Mouse (Mus musculus) left cerebral cortex, postnatal 25 days (tissue): ENCODE data around the gene Lin7a. TPM values are rescaled to one million over a fixed set of nuclear protein-coding genes. Genes with fewer than 3 reads are reported as not detected.
"Not testable (repeated sequence)": the region's sequence is repeated elsewhere in the genome, so short reads cannot be mapped to it uniquely, and the experiment has no call there.

ENCODE experiments used
- DNase-seq, 2 experiments: peaks; one replicate each; pipeline ENCODE4 v3.0.0; 2022; ENCODE audit warnings: low spot score in 2 of 2, mixed read lengths in 1 of 2
- intact Hi-C: fragments of 180-260 bp; cut with DNase I; formaldehyde crosslinking; loops from one replicate; pipeline ENCODE4 v1.15.1; 2025
- total RNA-seq, 2 experiments: library from RNA; stranded (reverse); gene quantifications; 2 replicates each; pipeline ENCODE4 v1.2.3; 2021

Lin7a gene
- total RNA-seq, 2 experiments from 2014 or later = 67.7 to 72.7 TPM

DNA sequence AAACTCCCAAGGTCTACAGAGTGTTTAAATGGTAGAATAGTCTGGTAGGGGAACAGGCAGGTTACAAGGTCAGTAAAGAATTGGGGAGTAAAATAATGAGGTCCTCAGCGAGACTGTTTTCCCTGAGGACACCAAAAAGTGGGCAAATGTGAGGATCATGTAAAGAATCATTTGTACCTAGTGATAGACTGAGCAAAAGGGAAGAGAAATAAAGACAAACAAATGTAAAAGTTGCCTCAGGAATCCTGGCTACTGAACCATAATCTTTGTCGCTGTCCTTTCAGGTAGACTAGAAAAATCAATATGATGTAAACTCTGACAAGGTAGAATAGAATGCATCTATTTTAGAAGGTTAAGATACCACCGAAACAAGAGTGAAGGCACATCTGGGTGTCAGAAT is 36.0 kb upstream of the Lin7a start:
- intact Hi-C loops = no loop called here
- no peak for DNase-seq

DNA sequence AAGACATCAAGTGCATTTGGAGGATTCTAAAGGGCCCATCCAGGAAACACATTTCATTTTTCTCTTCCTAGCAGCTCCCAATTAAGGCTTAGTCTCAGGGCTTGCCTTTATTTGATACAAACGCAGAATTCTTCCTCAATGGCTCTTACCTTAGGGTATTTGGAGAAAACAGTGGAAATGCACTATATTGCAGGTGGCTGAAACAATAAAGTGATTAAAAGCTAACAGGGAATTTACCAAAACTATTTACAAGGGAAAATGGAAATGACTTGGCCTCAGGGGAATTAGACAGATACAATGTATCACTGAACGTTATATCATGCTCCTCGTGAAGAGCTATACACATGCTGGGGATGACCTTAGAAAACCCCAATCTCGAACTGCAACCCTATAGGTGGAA is 35.3 kb upstream of the Lin7a start:
- no peak for DNase-seq
- intact Hi-C loops = no loop called here

DNA sequence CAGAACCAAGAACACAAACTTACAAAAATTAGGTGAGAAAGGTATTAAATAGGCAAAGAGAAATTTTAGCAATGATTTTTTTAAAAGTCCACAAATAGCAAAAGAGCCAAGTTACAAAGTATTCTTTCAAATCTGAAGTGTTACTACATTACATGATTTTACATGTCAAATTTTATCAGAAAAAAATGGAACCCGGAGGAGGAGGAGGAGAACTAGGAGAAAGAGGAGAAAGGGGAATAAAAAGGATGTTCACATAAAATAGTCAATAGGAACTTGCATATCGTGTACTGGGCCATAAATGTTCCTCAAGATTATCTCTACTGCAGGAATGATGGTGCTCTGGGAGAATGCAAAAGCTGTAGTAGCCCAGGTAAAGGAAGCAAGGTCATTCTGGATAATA is 34.4 kb upstream of the Lin7a start:
- no peak for DNase-seq
- intact Hi-C loops = no loop called here

DNA sequence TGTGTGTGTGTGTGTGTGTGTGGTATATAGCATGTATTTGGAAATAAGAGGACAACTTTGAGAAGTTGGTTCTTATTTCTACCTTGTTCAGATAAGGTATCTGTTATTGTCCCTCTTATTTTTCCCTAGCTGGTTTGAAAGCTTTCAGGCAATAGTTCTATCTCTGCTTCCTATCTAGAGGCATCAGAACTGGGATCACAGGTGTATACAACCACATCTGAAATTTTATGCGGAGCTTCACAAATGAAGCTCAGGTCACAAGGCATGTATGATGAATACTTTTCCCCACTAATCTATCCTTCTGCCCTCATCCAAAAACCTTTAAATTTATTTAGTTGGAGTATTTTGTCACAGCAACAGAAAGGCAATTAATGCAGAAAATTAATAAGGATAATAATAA is 33.8 kb upstream of the Lin7a start:
- intact Hi-C loops = no loop called here
- no peak for DNase-seq

DNA sequence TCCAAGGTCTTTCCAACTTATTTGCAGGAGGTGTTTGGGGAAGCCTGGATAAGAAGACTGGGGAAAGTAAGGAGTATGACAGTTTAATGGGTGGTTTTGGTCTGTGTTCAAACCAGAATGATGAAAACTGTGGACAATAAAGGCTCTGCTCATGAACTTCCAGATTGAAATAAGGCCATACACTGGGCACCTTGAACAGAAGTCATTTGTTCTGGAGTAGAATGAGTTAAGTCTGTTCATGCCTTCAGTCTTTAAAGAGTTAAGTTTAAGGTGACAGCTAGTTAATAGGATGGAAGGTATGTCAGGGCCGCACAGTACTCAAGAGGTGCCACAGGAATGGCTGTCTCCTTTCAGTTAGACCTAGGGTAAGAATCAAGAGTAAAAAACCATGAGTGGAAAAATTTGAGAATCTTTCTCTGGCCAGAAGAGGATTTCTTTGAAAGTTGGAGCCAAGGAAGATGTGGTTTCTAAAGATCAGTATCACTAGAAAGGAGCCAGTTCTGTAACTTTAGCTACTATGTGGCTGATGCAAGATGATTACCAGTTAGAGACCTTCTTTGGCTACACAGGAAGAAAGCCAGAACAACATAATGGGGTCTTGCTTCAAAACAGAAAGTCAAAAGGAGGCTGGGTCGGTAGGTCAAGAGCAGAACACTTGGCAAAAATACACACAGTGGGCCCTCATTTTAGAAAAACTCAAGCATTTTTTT is 33.2 kb upstream of the Lin7a start:
- no peak for DNase-seq
- intact Hi-C loops = no loop called here

DNA sequence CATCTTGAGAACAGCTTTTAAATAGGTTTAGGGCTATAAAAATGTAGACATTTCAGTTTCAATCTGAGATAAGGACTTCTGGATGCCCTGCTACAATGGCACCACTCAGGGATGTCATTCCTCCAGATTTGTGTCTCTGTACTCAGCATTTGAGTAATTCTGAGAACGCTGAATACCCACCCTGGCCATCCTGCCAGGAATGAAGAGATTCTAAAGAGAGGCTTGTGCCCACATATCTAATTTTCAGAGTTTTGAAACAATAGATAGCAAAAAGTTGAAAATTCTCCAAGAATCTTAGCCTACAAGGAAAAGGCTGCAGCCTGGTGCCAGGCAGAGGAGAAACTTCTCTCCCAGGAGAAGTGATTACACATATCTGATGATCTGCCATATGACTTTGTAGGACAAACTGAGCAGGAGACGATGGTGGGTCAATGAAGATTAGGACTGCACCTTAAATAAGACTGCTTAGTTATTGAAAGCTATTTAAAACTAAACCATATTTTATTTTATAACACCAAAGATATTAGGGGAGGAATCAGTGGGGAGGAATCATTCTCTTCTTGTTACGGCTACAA is 32.5 kb upstream of the Lin7a start:
- DNase-seq = no peak
- intact Hi-C loops = no loop called here

DNA sequence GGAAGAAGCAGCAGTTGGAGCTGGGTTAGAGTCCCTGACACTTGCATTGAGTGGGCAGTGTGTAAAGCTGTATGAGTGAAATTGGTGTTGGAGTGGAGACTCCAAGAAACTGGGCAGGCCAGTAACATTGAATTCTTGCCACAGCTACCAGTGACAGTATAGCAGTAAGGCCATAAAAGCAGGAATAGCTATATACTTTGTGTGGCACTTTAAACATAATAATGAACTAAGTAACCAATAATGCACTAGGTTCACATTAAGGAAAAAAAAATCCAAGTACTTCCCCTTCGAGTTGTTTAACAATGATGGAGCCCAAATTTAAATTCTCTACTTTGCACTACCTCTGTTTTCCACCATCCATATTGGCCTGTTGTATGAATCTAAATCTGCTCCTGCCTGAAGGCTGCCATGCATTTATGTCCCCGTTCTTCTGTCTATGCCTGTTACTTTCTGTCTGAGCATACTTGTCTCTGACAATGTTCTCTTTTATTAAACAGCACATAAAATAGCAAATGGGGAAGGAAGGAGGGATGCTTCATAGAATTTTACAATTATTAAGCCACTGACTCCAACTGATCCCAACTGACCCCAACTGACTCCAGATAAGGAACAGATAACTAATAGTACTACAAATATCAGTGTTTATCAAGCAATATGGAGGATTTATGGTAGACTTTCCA is 31.7 kb upstream of the Lin7a start:
- no peak for DNase-seq
- intact Hi-C loops = no loop called here

DNA sequence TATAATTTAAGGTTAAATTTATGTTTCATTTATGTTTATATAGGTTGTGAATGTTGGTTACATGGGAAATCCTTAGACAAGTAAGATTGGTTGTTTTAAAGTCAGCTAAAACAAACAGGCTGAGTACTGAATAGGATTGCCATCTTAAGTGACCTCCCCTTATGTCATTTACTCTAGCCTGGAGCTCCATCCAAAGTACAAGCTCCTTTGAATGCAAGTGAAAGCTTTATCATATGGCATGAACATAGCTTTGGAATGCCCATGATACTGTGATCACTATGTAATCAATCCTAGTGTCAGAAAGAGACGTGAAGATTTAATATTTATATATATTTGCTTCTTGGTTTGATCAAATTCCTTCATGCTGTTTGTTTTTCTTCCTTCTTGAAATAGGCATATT is 31.0 kb upstream of the Lin7a start:
- intact Hi-C loops = no loop called here
- no peak for DNase-seq

DNA sequence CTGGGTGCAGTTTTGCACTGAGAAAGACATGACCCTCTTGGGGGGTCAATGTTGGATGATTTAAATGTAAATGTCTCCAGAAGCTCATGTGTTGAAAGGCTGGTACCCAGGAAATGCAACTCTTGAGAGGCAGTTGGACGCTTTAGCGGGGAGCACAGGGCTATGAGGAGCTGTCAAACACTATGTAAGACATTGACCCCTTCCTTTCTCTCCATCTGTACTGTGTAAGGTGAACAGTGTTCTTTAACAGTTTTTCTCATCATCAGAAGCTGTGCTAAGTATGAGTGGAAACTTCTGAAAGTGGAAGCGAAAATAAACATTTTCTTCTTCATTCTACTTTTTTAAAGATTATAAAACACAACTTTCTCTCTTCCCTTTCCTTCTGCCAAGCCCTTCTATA is 30.5 kb upstream of the Lin7a start:
- intact Hi-C loops = no loop called here

DNA sequence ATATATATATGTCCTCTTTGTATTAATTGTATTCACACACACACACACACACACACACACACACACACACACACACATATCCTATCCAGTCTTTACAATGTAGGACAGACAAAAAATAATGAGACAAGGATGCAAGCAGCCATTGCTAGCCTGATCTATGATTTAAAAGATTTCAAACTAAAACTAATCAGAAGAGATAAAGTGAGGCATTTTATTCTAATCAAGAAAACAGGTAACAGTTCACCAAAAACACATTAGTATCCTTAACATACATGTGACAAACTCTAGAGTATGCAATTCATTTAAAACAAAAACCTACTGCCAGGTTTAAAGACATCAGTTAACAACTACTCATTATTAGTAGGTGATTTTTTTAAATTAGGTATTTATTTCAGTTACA is 30.1 kb upstream of the Lin7a start:
- no peak for DNase-seq
- intact Hi-C loops = no loop called here

More for the DNA sequence above, 30.5 kb upstream of the Lin7a start:
- no peak for DNase-seq

DNA sequence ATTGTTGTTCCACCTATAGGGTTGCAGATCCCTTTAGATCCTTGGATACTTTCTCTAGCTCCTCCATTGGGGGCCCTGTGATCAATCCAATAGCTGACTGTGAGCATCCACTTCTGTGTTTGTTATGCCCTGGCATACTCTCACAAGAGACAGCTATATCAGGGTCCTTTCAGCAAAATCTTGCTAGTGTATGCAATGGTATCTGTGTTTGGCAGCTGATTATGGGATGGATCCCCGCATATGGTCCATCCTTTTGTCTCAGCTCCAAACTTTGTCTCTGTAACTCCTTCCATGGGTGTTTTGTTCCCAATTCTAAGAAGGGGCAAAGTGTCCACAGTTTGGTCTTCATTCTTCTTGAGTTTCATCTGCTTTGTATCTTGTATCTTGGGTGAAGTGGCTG is 29.5 kb upstream of the Lin7a start:
- intact Hi-C loops = not testable (repeated sequence)

DNA sequence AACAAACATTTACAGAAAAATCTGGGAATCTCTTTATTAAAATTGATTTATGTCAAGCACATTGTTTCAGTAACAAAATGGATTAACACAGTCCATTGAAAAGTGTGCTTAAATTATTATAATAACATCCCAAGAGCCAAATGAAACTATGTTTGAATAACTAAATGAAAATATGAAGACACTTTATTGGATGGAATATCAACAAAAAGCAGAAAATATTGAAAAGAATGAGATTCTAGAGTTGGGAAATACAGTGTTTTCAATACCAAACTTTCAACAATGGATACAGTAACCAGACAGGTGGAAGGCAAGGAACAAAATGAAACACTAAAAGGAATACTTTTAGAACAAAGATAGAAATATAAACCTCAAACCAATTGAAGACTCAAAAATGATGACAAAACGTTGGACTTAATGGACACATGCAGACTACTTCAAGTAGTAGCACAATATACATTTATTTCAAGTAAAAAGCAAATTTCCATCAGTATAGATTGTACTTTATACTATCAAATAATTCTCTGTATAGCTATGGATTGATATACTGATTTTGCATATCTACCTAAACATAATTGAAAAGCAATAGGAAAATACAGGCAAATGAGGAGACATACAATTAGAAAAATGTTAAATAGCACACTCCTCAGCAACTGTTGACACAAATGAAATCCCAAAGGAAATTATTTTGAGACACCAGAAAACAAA is 28.6 kb upstream of the Lin7a start:
- intact Hi-C loops = no loop called here
- DNase-seq = no peak

More for the DNA sequence above, 29.5 kb upstream of the Lin7a start:
- not testable (repeated sequence) for DNase-seq

DNA sequence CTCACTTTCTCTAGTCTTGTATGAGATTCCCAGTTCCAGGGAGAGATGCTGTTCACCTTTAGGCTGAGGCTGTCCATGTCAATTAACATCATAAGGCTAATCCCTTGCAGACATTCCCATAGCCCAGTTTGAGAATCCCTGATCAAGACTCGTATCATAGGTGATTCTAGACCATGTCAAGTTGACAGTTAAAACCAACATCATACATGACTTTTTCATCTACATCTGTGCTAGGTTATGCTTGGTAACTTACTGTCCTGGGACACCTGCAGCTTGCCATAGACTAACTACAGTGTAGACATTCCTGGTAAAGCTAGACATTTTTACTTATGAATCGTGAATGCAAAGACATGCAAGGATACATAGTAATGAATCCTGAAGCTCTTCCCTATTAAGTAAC is 27.3 kb upstream of the Lin7a start:
- intact Hi-C loops = no loop called here

DNA sequence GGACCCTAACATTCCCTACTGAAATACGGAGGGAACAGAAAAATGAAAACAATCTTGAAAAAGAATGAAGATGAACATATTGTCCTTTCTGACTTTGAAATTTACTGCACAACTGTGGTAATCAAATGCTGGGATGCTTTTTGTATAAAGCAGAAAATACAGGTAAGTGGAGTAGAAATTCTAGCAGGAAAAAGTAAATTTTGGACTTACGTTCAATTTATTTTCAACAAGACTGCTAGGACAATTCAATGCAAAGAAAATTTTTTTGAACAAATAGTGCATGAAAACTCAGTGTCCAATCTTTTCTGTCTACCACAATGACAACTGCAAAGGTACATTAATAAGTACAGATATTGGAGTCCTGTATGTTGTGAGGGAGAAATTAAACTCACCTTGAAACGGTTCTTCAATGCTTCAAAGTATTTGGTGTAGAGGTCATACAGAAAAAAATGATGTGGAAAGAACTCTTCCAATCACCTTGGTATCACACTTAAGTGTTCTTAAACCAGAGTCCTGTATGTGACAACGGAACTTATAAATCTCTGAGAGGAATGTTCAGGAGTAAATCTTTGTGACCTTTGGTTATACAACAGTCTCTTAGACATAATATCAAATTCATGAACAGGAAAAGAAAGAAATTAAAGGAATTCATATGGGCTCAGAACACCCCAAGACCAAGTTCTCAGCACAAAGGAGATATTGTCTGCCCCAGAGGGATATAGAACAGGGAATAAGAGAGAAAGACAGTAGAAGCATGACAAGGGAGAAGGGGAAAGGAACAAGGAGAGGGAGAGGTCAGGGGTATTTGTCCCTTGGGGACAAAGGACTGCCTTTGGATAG is 26.6 kb upstream of the Lin7a start:
- intact Hi-C loops = no loop called here
- no peak for DNase-seq

More for the DNA sequence above, 27.3 kb upstream of the Lin7a start:
- no peak for DNase-seq

DNA sequence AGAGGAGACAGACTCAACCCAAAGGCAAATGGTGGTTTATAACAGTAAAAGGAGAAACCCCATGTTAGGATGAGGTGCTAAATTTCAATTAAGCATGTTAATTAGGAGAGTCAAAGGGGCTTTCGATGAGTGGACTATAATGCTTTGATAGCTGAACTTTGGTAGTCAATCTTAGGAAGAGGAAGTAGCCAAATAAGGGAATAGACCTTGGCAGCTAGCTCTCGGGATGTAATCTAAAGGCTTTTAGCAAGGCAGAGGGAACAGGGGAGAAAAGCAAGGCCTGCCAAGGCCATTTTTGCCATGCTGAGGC is 26.0 kb upstream of the Lin7a start:
- intact Hi-C loops = no loop called here
- no peak for DNase-seq

DNA sequence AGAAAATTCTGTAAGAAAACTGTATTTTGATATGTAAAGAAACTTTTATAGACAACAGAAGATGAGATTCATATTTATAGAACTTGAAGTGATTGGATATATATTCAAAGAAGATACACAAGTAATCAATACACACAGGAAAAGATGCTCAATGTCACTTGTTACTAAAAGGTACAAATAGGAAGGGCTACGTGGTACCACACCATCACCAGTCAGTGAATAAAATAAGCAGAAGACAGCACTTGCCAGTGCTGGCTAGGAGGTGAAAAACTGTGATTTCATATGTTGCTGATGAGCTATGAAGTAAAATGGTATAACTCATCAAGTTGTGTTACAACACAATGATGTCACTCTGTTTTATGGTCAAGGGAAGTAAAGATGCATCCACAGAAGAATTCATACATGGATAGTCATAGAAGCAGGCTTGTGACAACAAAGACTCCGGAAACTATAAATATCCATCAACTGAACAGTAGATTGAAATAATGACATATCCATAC is 25.5 kb upstream of the Lin7a start:
- DNase-seq = no peak
- intact Hi-C loops = no loop called here

DNA sequence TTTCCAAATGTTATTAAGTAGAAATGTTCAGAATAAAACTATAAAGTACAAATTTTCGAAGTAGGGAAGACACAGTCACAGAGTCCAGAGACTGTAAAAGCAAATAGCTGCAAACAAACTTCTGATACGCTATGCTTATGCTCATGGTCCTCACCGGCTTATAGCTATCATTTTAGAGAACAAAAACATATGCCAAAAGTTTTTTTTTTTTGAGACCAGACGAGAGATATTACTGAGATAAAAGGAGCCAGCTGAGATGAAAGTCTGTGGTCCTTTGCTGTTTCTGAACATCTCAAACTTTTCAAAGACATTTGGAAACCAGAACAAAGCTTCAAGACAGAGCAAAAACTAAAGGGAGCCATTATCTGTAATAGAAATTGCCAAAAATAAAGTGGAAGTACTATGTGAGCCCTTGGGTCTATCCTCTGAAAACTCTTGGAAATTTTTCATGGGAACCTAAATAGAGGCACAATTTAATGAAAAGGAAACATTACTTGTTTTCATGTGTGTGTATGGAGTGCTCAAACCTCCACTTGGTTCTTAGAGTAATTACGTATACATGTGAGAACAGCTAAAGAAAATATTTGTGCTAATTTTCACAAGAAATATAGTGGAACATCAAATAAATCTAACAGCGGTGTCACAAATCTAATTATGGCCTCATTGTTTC is 24.4 kb upstream of the Lin7a start:
- intact Hi-C loops = no loop called here
- no peak for DNase-seq

DNA sequence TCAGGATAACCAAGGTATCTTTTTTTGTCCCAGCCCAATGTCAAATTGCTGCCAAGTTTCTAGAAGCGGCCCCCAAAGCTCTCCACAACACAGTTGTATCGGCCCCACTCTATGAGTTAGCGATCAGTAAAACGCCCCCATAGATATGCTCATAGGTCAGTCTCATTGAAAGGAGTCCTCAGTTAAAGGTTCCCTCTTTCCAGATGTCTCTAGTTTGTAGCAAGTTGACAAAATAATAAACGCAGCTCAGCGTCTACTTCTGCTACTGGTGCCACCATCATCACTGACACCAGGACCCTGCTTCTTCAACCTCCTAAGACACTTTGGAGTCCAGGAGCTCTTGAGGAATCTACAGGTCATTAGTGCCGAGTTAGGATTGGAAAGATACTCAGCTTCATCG is 23.0 kb upstream of the Lin7a start:
- intact Hi-C loops = no loop called here

DNA sequence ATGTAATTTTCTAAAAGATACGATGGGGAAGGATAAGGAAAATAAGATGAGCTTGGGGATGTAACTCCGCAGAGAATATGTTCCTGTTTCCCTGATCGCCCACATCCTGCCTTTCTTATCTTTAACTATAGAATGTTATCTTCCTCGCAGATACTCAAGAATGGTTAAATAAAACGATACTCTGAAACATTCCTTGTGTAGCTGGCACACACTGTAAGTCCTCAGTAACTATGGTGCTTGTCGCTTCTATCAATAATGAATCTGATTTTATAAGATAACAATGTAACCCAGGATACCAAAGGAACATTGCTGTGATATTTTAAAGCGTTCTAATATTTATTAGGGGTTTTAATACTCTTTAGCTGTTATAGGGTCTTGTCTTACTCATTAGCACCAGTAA is 22.4 kb upstream of the Lin7a start:
- intact Hi-C loops = no loop called here
- DNase-seq = no peak

More for the DNA sequence above, 23.0 kb upstream of the Lin7a start:
- DNase-seq = no peak
